Mouse (Mus musculus) adrenal gland, postnatal 25 days (tissue): Measurements from ENCODE around the gene Nudt8. TPM values are rescaled to one million over a fixed set of nuclear protein-coding genes. Genes with fewer than 3 reads are reported as not detected.
A peak's percentile ranks its signal among the peaks of the same experiment; 100 is the strongest.
"Not testable (repeated sequence)": the region's sequence is repeated elsewhere in the genome, so short reads cannot be mapped to it uniquely, and the experiment has no call there.

Source experiments
- DNase-seq: peaks from one replicate; pipeline ENCODE4 v3.0.0; 2021; ENCODE audit warnings: mixed read lengths
- total RNA-seq: library from RNA; stranded (reverse); gene quantifications from 2 replicates; pipeline ENCODE4 v1.2.3, GENCODE M21; 2021

The Nudt8 gene
- total RNA-seq, 1 experiment from 2014 or later: 24.8 TPM

- DNase-seq: no peak
Observed at GRCm38 (mm10) chr19:4015635-4016034, 15.3 kb downstream of the Nudt8 start.

- DNase-seq: no peak
Observed at GRCm38 (mm10) chr19:4017921-4018587, 17.7 kb downstream of the Nudt8 start.

- DNase-seq: peak; percentile 71
Observed at GRCm38 (mm10) chr19:4018743-4019583, 18.6 kb downstream of the Nudt8 start.

- no peak for DNase-seq
Observed at GRCm38 (mm10) chr19:4023185-4023584, 22.8 kb downstream of the Nudt8 start.

- no peak for DNase-seq
Observed at GRCm38 (mm10) chr19:4027576-4027975, 27.2 kb downstream of the Nudt8 start.

GRCm38 (mm10) chr19:4032668-4033067 is 32.3 kb downstream of the Nudt8 start:
- DNase-seq: no peak

GRCm38 (mm10) chr19:4033298-4033697 is 32.9 kb downstream of the Nudt8 start:
- DNase-seq: no peak

GRCm38 (mm10) chr19:4033742-4034141 is 33.4 kb downstream of the Nudt8 start:
- DNase-seq: no peak

- DNase-seq: no peak
Observed at GRCm38 (mm10) chr19:4036327-4037045, 36.1 kb downstream of the Nudt8 start.

- not testable (repeated sequence) for DNase-seq
Observed at GRCm38 (mm10) chr19:4037154-4037787, 36.9 kb downstream of the Nudt8 start.

GRCm38 (mm10) chr19:4037788-4038232 is 37.4 kb downstream of the Nudt8 start, which contains the start of gene Gstp1:
Gene Gstp1 (minus strand): TSS chr19:4037985.
- DNase-seq: peak; percentile 90

- not testable (repeated sequence) for DNase-seq
Observed at GRCm38 (mm10) chr19:4040941-4041340, 40.6 kb downstream of the Nudt8 start.

- not testable (repeated sequence) for DNase-seq
Observed at GRCm38 (mm10) chr19:4041500-4041899, 41.1 kb downstream of the Nudt8 start.

GRCm38 (mm10) chr19:4042124-4042523 is 41.7 kb downstream of the Nudt8 start:
- no peak for DNase-seq

- DNase-seq: not testable (repeated sequence)
Observed at GRCm38 (mm10) chr19:4044109-4044508, 43.7 kb downstream of the Nudt8 start.

GRCm38 (mm10) chr19:4045966-4046865 is 45.8 kb downstream of the Nudt8 start, which contains the start of gene Gstp2:
Gene Gstp2 (minus strand): TSS chr19:4046023.
- peak; percentile 66 for DNase-seq

GRCm38 (mm10) chr19:4046866-4047254 is 46.5 kb downstream of the Nudt8 start:
- DNase-seq: no peak

GRCm38 (mm10) chr19:4047859-4048258 is 47.5 kb downstream of the Nudt8 start:
- peak; percentile 88 for DNase-seq

GRCm38 (mm10) chr19:4049069-4049468 is 48.7 kb downstream of the Nudt8 start:
- DNase-seq: not testable (repeated sequence)

GRCm38 (mm10) chr19:4051016-4051415 is 50.6 kb downstream of the Nudt8 start:
- no peak for DNase-seq
